Mouse (Mus musculus): Measurements from ENCODE around the gene Il17a. TPM values are rescaled to one million over a fixed set of nuclear protein-coding genes. Genes with fewer than 3 reads are reported as not detected.
A peak's percentile ranks its signal among the peaks of the same experiment; 100 is the strongest.
"Not testable (repeated sequence)": the region's sequence is repeated elsewhere in the genome, so short reads cannot be mapped to it uniquely, and the experiment has no call there.

Il17a gene
- polyA plus RNA-seq, 1 experiment from 2014 or later: not detected

DNA sequence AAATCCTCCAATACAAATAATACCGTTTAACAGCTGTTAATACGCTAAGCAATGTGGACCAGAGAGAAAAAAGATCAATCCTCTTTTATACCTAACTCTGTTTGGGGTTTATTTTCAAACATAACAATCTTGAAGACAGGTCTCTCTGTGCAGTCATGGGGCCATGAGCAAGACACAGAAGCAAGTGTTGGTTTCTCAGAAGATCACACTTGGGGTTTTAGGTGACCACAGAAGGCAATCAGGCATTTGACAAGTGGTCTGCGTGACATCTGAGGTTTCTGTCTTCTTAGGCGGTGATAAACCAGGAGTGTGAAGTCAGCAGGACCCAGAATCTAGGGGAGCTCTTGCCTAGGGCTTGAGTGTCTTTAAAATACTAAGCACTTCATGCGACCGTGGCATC, 35.8 kb downstream of the Il17a start:
- Histone ChIP-seq H3K27me3 (ENCODE audit: control insufficient read depth, insufficient read depth, low read length) (no peaks in the 10 kb centered on the region), H3K4me3 (ENCODE audit: low read depth, low read length) (no peak overlapping the region), H3K4me2 (ENCODE audit: low read depth) (no peak overlapping the region), H3K36me3 (ENCODE audit: control insufficient read depth, insufficient read depth, low read length) (no peaks in the 10 kb centered on the region), H3K9ac (ENCODE audit: low read length) (no peak overlapping the region), H3K27ac (ENCODE audit: low read depth, low read length) (no peak overlapping the region), H3K4me1 (ENCODE audit: control insufficient read depth, insufficient read depth, low read length) (no peaks in the 10 kb centered on the region), H3K9me3 (ENCODE audit: control insufficient read depth, low read length) (no peaks in the 10 kb centered on the region)
- WGBS: 78% methylated on average over 6 of the region's 6 CpGs
- no peak for DNase-seq (ENCODE audit: low spot score)
- no peak for ATAC-seq (ENCODE audit: insufficient read depth, low FRiP score, low TSS enrichment)

DNA sequence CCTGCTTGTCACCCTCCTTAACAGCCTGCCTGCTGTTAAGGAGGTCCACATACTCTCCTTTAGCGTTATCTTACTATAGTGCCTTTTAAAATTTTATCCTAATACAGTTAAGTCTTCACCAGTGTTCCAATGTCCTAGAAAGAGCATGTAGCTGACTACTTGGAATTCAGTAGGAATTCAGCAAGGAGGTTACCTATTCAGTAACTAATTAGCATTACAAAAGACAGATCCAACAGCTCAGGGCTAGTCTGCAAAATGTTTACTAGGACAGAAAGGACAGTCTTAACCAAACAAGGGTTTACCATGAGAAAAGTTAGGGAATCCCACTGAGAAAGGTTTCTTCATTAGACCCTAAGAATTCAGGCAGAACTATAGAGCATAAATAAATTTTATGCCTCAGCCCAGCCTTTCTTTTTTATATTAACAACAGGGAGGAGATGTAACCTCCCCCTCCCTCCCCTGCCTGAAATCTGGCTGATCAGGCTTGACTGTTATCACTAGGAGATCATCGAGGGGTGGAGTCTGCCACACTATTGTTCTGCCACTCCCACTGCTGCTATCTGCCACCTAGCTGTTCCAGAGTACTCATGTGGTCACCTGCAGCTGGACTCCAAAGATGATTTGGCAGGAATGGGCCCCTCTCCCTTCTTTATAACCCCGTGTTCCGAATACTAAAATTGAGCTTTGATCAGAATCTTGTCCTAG, 43.5 kb downstream of the Il17a start:
- H3K4me1 ChIP-seq (ENCODE audit: control insufficient read depth, insufficient read depth, low read length); H3K9me3 ChIP-seq (ENCODE audit: control insufficient read depth, low read length); H3K4me2 ChIP-seq (ENCODE audit: low read depth); H3K27me3 ChIP-seq (ENCODE audit: control insufficient read depth, insufficient read depth, low read length); H3K27ac ChIP-seq (ENCODE audit: low read depth, low read length); DNase-seq (ENCODE audit: low spot score); H3K4me3 ChIP-seq (ENCODE audit: low read depth, low read length); H3K36me3 ChIP-seq (ENCODE audit: control insufficient read depth, insufficient read depth, low read length); ATAC-seq (ENCODE audit: insufficient read depth, low FRiP score, low TSS enrichment); H3K9ac ChIP-seq (ENCODE audit: low read length): not testable (repeated sequence)
- 82% methylated on average over 4 of the region's 4 CpGs for WGBS

DNA sequence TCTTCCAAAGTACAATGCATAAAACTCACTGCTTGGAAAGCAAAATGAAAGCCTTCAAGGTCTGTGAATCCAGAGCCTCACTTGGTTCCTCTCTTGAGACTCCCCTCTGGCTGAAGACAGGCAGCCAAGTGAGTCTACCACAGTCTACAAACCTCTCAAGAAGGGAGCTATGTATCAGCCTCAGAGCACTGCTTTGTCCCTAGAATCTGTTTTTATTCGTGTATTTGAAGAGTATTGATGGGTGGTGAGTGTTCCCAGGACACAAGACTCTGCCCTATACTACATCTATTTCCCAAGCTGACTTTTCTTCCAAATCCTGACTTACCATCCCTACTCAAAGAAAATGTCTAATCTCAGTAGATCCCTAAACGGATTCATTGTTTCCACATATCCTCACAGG, 47.7 kb downstream of the Il17a start:
- Histone ChIP-seq H3K27me3 (ENCODE audit: control insufficient read depth, insufficient read depth, low read length) (no peaks in the 10 kb centered on the region), H3K9ac (ENCODE audit: low read length) (no peak overlapping the region), H3K9me3 (ENCODE audit: control insufficient read depth, low read length) (no peaks in the 10 kb centered on the region), H3K27ac (ENCODE audit: low read depth, low read length) (no peak overlapping the region), H3K36me3 (ENCODE audit: control insufficient read depth, insufficient read depth, low read length) (no peaks in the 10 kb centered on the region), H3K4me2 (ENCODE audit: low read depth) (no peak overlapping the region), H3K4me3 (ENCODE audit: low read depth, low read length) (no peak overlapping the region), H3K4me1 (ENCODE audit: control insufficient read depth, insufficient read depth, low read length) (no peaks in the 10 kb centered on the region)
- 82% methylated on average over 2 of the region's 2 CpGs for WGBS
- no peak for ATAC-seq (ENCODE audit: insufficient read depth, low FRiP score, low TSS enrichment)
- DNase-seq (ENCODE audit: low spot score): no peak

MicroRNAs encoded within 50 kb of the gene (microRNA counts, 519-probe panel; counts per million panel counts)
- 4,302 counts per million, percentile 79 among the panel's probes with 10 or more counts for microRNA mmu-miR-133b

Small RNAs within 50 kb of the gene (microRNA-seq; reads per million reads assigned to microRNA genes)
- gene Mir133b: 34.6 reads per million, percentile 35 among the genes with 10 or more reads in this experiment

Other genes starting within 250 kb of the Il17a start
- gene Pkhd1, start 112.8 kb upstream of the Il17a start, polyA plus RNA-seq (2014; fragmentation: Nextera tagmentation; extraction: Ambion mirVana): 0.04 and 0.05 TPM in 2 replicates
- 0.41 TPM in 1 of 2 replicates, not detected in the other for gene Il17f, start 59.7 kb downstream of the Il17a start, polyA plus RNA-seq (2014; fragmentation: Nextera tagmentation; extraction: Ambion mirVana)
- gene Mcm3, start 89.4 kb downstream of the Il17a start, polyA plus RNA-seq (2014; fragmentation: Nextera tagmentation; extraction: Ambion mirVana): 179 and 199 TPM in 2 replicates
- 8.4 TPM in 2 replicates for gene Paqr8, start 159.7 kb downstream of the Il17a start, polyA plus RNA-seq (2014; fragmentation: Nextera tagmentation; extraction: Ambion mirVana)
- 1.3 and 2.0 TPM in 2 replicates for gene Efhc1, start 220.7 kb downstream of the Il17a start, polyA plus RNA-seq (2014; fragmentation: Nextera tagmentation; extraction: Ambion mirVana)

All from neural tube, embryonic 11.5 days (tissue).